Mouse (Mus musculus): ENCODE results near the gene Hoxa6.

Gene Hoxa6

DNA sequence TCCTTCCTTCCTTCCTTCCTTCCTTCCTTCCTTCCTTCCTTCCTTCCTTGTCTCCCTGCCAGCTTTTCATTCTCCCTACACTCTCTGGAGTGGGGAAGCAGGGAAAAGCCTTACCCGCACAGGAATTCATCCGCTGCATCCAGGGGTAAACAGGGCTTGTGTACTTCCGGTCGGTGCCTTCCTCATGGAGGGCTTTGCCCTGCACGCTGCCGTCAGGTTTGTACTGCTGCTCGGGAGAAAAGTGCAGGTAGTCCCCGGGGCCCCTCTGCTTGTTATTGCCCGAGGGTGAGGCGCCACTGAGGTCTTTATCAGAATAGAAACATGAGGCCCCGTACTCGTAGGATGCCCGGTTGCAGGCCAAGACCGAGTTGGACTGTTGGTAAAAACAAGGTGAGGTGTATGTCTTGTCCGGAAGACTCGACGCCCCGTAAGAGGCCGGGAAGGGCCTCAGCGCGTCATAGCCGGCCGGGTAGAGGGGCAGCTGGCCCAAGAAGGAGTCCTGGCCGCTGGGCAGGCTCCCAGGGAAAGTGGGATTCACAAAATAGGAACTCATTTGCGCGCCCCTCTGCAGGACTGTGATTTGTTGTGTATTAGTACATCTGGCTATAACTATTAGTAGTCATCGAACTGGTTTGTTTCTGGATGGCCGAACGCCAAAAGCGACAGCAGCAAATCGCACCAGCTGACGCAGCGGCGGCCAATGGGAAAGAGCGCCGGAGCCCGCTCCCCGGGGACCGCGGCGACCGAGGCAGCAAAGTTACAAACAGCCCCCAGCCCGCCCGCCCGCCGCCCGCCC is at the start of gene Hoxa6:
Hoxa6 (minus strand) TSS at position 651 of the 796 bp plus-strand sequence.
- in situ Hi-C loops (cut with MboI; ENCODE audit: low sequenced_read_pairs), result loop anchor here (25.0 kb wide), 1 partner anchor 346 kb away; no protein-coding TSS in a partner anchor

GRCm38 (mm10) chr6:52256956-52257355 is 48.4 kb upstream of the Hoxa6 start:
- in situ Hi-C loops (cut with MboI; ENCODE audit: low sequenced_read_pairs), result loop anchor here (25.0 kb wide), 2 partner anchors 580 to 655 kb away; no protein-coding TSS in a partner anchor

- in situ Hi-C loops (cut with MboI; ENCODE audit: low sequenced_read_pairs), result loop anchor here (25.0 kb wide), 2 partner anchors 583 to 658 kb away; no protein-coding TSS in a partner anchor
These were observed 45.3 kb upstream of the Hoxa6 start for GRCm38 (mm10) chr6:52253511-52254500.

DNA sequence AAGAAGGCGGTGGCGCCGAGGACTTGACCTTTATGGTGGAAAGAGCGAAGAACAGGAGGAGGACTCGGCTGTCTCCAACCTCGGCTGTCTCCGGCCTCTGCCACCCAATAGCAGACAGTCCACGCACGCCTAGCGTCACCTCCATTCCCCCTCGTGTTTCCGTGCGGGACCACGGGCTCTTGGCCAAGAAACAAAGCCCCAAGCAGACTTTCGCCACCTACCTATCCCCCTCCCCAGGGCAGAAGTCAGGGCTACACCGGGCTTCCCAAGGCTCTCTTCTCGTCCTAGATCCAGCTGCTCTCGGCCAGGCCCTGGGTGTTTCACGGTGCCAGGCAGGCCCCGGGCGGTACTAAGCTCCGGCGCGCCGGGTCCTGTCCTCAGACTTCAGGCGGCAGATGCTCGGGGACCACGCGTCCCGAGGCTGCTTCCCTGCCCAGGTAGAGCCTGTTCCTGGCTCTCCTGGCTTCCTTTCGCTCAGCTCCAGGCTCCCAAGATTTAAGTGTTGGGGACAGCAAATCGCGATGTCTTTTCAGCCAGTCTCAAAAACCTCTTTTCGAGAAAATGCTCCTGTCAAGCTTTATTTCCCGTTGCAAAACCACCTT is 44.4 kb upstream of the Hoxa6 start:
- in situ Hi-C loops (cut with MboI; ENCODE audit: low sequenced_read_pairs), result loop anchor here (25.0 kb wide), 2 partner anchors 584 to 659 kb away; no protein-coding TSS in a partner anchor

- in situ Hi-C loops (cut with MboI; ENCODE audit: low sequenced_read_pairs), result loop anchor here (25.0 kb wide), 2 partner anchors 585 to 660 kb away; no protein-coding TSS in a partner anchor
These were observed 43.7 kb upstream of the Hoxa6 start for GRCm38 (mm10) chr6:52252016-52252774.

GRCm38 (mm10) chr6:52251177-52251879 is 42.8 kb upstream of the Hoxa6 start:
- in situ Hi-C loops (cut with MboI; ENCODE audit: low sequenced_read_pairs), result loop anchor here (25.0 kb wide), 2 partner anchors 586 to 661 kb away; no protein-coding TSS in a partner anchor

DNA sequence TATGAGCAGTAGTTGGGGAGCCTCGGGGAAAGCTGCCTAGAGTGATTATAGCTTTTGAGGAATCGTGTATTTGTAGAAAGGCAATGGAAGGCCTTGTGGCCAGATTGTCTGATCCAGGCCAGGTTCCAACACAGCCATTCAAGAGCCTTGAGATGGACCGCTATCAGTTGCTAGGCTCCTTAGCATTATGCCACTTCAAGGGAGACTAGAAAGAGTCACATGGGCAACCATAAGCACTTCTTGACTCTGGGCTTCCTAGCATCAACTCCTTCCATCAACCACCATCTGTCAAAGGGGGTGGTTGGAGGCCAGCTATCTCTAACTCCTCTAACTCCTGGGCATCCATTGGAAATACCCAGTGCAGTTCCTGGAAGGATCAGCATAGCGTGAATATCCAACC is 41.3 kb upstream of the Hoxa6 start:
- in situ Hi-C loops (cut with MboI; ENCODE audit: low sequenced_read_pairs), result loop anchor here (25.0 kb wide), 2 partner anchors 587 to 662 kb away; no protein-coding TSS in a partner anchor

- in situ Hi-C loops (cut with MboI; ENCODE audit: low sequenced_read_pairs), result no loop called here
These were observed 40.9 kb upstream of the Hoxa6 start for GRCm38 (mm10) chr6:52249415-52249738.

DNA sequence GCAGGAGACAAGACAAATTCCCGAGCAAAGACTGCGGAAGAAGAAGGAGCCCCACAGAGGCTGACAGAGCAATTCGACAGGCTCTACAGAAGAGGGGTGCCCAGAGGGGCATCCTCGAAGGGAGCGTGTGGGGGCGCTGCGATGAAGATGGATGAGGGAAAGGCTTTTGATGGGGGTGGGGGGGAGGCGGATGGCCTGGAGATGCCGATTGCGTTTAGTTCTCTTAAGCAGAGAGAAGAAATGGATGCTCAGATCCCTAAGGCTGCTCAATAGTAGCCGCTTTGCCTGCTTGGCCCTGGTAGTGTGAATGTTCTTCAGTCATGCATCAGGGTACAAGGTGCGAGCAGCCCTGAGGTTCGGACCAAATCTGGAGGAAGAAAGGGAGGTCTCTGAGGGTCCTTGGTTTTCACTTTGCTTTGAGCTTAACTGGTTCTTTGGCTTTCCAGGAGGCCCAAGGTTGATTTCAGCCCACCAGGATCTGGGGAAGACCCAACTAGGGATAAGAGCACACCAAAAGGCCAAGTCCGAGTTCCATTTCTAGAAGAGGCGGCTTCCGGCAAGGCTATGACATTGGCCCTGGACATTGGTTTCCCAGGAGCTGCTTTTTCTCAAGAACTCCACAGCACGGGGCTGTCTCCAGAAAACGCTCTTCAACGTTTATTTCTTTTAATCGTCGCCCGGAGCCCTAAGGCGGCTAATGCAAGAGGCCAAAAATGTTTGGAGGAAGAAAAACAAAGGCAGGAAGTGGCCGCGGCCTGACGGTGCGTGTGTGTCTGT is 40.3 kb upstream of the Hoxa6 start:
- in situ Hi-C loops (cut with MboI; ENCODE audit: low sequenced_read_pairs), result no loop called here

DNA sequence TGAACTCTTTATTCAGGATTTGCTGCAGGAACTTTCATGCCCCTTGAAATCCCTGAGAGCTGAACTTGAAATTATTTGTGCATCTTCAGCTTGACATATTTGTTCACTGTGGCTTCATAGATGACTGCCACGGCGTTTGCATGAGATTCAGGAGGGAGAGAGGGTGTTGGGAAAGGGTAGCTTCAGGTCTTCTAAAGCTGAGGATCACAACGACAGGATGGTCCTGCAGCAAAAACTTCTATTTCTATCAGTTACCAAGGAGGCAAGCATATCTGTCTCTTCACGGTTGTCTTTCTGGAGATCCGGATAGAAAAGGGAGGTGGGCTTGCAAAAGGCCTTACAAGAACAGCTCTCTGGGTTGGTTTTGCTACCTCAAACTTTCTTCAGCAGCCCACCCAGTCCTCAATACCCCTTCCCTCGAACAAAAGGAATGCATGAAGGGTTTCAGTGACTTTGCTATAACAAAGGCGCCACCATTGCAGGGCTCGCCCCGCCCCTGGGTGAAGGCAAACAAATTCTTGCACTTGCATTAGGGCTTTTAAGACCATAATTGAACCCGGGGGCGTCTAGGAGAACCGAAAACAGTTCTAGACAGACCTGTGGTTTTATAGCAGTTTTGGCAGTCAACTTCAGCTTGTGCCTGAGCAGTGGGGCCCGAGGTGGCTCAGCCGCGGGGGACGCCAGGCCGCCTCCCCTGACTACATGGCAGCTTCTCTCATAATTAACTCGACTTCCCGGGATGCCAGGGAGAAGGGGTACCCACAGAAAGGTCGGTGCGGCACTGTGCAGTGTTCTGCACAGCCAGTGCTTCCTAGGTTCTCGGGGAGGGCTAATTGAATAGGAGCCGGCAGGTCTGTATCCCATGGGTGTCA is 39.5 kb upstream of the Hoxa6 start:
- in situ Hi-C loops (cut with MboI; ENCODE audit: low sequenced_read_pairs), result no loop called here

DNA sequence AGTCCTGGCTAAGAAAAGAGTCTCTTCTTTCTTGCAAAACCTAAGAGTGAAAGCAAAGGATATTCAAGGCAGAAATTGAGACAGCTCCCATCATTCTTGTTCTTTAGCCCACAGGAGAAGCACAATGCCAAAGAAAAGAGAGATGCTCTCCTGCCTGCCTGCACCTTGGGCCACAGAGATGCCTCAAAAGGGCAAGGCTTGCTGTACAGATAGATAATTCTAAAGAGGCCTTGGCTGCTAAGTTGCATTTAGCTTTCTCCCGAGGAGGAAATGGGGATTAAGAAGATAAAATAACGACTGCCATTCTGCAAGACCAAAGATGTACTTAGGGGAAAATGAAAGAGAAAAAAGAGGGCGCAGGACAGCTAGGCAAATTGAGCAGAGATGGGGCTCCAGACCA is 38.4 kb upstream of the Hoxa6 start:
- in situ Hi-C loops (cut with MboI; ENCODE audit: low sequenced_read_pairs), result no loop called here

- in situ Hi-C loops (cut with MboI; ENCODE audit: low sequenced_read_pairs), result no loop called here
These were observed 37.9 kb upstream of the Hoxa6 start for GRCm38 (mm10) chr6:52246403-52246803.

- in situ Hi-C loops (cut with MboI; ENCODE audit: low sequenced_read_pairs), result no loop called here
These were observed 37.2 kb upstream of the Hoxa6 start, which contains the start of gene Hoxa11 for GRCm38 (mm10) chr6:52245757-52246142. Gene Hoxa11 (minus strand): TSS chr6:52245810.

DNA sequence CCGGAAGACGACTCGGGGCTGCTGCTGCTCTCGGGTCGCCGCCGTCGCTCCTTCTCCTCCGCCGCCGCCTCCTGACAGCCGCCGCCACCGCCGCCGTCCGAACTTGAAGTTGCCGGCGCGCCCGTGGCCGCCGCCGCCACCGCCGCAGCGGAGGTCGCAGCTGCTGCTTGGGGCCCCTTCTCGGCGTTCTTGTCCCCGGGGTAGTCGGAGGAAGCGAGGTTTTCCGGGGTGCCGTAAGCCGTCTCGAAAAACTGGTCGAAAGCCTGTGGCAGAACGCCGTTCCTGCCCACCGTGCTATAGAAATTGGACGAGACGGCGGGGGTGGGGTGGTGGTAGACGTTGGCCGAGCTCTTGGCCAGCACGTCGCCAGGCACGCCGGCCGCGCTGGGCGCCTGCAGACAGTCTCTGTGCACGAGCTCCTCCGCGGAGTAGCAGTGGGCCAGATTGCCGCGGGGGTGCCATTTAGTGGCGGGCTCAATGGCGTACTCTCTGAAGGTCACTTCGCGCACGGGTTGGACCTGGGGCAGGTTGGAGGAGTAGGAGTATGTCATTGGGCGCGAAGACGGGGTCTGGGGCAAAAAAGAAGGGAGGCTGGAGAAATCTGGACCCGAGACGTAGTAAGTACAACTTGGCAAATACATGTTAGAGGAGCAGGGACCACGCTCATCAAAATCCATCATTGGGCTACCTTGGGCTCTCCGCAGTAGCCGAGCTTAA is 36.7 kb upstream of the Hoxa6 start:
- in situ Hi-C loops (cut with MboI; ENCODE audit: low sequenced_read_pairs), result no loop called here

DNA sequence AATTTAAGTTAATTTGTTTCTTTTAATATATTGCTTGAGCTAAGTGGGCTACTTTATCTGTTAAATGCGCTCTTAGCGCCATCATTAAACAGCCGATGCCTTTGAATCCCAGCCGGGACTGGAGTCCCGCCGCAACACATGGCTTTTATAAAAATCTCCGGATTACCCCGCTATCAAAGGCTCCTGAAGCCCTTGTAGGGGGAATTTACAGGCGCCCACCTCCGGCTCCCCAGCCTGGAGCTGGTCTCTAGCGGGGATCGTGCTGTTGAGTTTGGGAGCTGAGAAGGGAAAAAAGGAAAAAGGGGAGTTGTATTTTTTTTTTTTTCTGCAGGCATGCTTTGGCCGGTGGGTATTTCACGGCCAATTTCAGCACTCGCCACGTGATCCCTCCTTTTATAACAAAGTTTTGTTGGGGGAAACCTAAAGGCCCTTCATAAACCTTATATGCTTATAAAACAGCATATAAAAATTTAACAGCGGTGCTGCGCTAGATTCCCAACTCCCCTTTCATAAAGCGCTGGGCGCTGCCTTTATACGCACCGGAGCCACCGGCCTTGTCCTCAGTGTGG is 36.0 kb upstream of the Hoxa6 start:
- in situ Hi-C loops (cut with MboI; ENCODE audit: low sequenced_read_pairs), result no loop called here

DNA sequence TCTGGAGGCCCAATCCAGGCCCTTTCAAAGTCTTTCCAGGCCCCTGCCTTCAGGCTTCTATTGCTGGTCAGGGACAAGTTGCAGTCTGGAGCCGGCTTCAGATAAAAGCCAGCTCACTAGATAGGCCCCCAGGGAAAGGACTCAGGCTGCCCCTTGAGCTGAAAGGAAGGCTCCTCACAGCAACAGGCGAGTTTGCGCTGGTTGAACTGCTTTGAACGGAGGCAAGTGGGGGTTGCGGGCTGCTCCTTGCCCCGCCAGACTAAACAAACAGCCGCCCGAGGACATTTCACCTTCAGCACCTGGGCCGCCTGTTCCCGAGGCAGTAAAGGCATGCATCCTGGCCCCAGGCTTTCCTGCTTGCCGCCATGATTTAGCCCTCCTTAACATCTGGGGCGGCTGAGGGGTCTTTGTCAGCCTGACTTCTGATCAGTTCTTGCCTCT is 35.2 kb upstream of the Hoxa6 start:
- in situ Hi-C loops (cut with MboI; ENCODE audit: low sequenced_read_pairs), result no loop called here
